Mouse (Mus musculus): ENCODE data around the gene Hecw2. TPM values are rescaled to one million over a fixed set of nuclear protein-coding genes. Genes with fewer than 3 reads are reported as not detected.
A peak's percentile ranks its signal among the peaks of the same experiment; 100 is the strongest.

Hecw2 gene
- polyA plus RNA-seq, 1 experiment from 2014 or later, result 5.7 TPM

DNA sequence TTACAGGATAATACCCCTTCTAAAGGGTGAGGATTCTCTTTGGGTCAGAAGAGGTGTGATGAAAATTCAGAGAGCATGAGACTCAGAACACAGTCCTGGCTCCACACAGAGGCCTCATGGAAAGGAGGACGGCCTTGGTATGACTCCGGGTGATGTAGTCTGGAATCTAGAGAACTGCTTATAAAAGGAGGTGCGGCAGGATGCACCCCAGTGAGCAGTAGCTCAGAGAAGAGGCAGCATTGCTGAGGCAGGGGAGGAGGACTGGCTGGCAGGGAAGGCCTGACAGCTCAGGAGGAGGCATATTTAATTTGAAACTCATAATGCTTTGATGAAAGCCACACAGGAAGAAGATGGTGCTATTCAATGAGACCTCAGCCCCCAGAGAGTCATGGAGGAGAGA, 182.6 kb downstream of the Hecw2 start:
- Histone ChIP-seq H3K9ac (replicated peaks) (no peak overlapping the region), H3K27ac (no peak overlapping the region), H3K9me3 (no peaks in the 10 kb centered on the region), H3K4me3 (replicated peaks) (no peak overlapping the region), H3K36me3 (no peaks in the 10 kb centered on the region), H3K27me3 (no peaks in the 10 kb centered on the region), H3K4me1 (replicated peaks) (no peaks in the 10 kb centered on the region), H3K4me2 (replicated peaks) (no peak overlapping the region)
- WGBS, result 66% methylated on average over 3 of the region's 3 CpGs
- ATAC-seq, result no peak

DNA sequence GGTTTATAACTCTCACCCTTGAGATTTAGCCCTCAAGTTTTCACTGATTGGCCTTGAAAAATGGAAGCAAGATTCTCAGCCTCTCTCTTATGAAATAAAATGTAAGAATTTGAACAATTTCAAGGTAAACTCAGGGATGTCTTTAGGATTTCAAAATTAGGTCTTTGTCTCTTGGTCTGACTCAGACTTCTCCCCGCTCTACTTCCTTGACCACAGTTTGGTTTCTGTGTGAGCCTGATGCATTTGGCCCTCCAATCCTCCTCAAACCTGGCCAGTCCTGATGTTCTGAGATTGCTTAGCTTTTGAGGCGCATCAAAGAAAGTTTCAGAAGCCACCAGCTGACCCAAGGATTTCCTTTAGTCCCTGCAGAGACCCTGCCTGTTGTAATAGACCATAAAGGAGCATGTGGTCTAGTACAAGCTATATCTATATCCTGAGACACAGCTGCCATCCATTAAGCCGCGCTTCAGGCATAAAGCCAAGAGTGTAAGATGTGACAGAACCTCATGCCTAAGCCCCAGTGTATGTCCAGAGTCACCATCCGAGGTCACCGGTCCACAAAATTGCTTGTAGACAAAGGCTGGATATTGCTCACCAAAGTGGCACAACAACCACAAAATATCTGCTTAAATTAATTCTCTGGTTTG, 185.4 kb downstream of the Hecw2 start:
- H3K4me1 ChIP-seq (replicated peaks), result no peaks in the 10 kb centered on the region
- no peak overlapping the region for H3K9ac ChIP-seq (replicated peaks)
- H3K4me3 ChIP-seq (replicated peaks), result no peak overlapping the region

GRCm38 (mm10) chr1:54005860-54006386, 189.0 kb downstream of the Hecw2 start:
- H3K27me3 ChIP-seq, result no peaks in the 10 kb centered on the region
- H3K4me2 ChIP-seq (replicated peaks), result no peak overlapping the region
- no peak for ATAC-seq
- no peaks in the 10 kb centered on the region for H3K4me1 ChIP-seq (replicated peaks)
- H3K9me3 ChIP-seq, result no peaks in the 10 kb centered on the region
- H3K9ac ChIP-seq (replicated peaks), result no peak overlapping the region
- WGBS, result 82% methylated on average over 5 of the region's 5 CpGs
- no peak overlapping the region for H3K4me3 ChIP-seq (replicated peaks)
- no peak overlapping the region for H3K27ac ChIP-seq
- no peaks in the 10 kb centered on the region for H3K36me3 ChIP-seq

More for the DNA sequence above, 185.4 kb downstream of the Hecw2 start:
- Histone ChIP-seq H3K27me3 (no peaks in the 10 kb centered on the region), H3K36me3 (no peaks in the 10 kb centered on the region), H3K9me3 (no peaks in the 10 kb centered on the region), H3K4me2 (replicated peaks) (no peak overlapping the region), H3K27ac (no peak overlapping the region)
- no peak for ATAC-seq
- WGBS, result 97% methylated on average over 6 of the region's 6 CpGs

GRCm38 (mm10) chr1:54003288-54003687, 191.7 kb downstream of the Hecw2 start:
- ATAC-seq, result no peak
- Histone ChIP-seq H3K36me3 (no peaks in the 10 kb centered on the region), H3K9ac (replicated peaks) (no peak overlapping the region), H3K27ac (no peak overlapping the region), H3K27me3 (no peaks in the 10 kb centered on the region), H3K4me1 (replicated peaks) (no peaks in the 10 kb centered on the region), H3K4me2 (replicated peaks) (no peak overlapping the region), H3K9me3 (no peaks in the 10 kb centered on the region), H3K4me3 (replicated peaks) (no peak overlapping the region)
- WGBS, result 85% methylated on average over 3 of the region's 3 CpGs

DNA sequence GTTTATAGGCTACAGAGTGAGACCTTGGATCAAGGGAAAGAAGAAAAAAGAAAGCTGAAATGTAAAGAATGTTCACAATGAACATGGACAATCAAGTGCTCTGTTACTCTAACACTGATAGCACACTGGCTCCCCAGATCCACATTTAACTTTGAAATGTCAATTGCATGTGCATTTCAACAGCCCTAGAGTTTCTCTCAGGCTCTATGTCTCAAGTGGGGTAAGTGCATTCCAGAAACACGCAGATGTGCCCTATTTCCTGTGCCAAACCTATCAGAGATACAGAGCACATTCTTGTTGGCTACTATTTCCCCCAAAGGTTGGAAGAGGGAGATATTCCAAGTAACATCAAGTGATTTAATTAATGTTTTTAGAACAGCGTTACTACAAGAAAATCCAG, 192.9 kb downstream of the Hecw2 start:
- no peaks in the 10 kb centered on the region for H3K4me1 ChIP-seq (replicated peaks)
- no peak overlapping the region for H3K27ac ChIP-seq
- no peaks in the 10 kb centered on the region for H3K36me3 ChIP-seq
- H3K9ac ChIP-seq (replicated peaks), result no peak overlapping the region
- no peaks in the 10 kb centered on the region for H3K9me3 ChIP-seq
- no peaks in the 10 kb centered on the region for H3K27me3 ChIP-seq
- 89% methylated on average over 2 of the region's 2 CpGs for WGBS
- H3K4me3 ChIP-seq (replicated peaks), result no peak overlapping the region
- ATAC-seq, result no peak
- H3K4me2 ChIP-seq (replicated peaks), result no peak overlapping the region

GRCm38 (mm10) chr1:53997239-53997638, 197.7 kb downstream of the Hecw2 start:
- Histone ChIP-seq H3K27ac (no peak overlapping the region), H3K4me1 (replicated peaks) (no peaks in the 10 kb centered on the region), H3K4me3 (replicated peaks) (no peak overlapping the region), H3K36me3 (no peaks in the 10 kb centered on the region), H3K9me3 (no peaks in the 10 kb centered on the region), H3K4me2 (replicated peaks) (no peak overlapping the region), H3K27me3 (no peaks in the 10 kb centered on the region), H3K9ac (replicated peaks) (no peak overlapping the region)
- no peak for ATAC-seq
- WGBS, result 100% methylated on average over 1 of the region's 1 CpGs

GRCm38 (mm10) chr1:53986185-53986892, 208.6 kb downstream of the Hecw2 start:
- H3K27ac ChIP-seq, result no peak overlapping the region
- no peak overlapping the region for H3K4me3 ChIP-seq (replicated peaks)
- no peak overlapping the region for H3K4me2 ChIP-seq (replicated peaks)
- H3K27me3 ChIP-seq, result no peaks in the 10 kb centered on the region
- no peaks in the 10 kb centered on the region for H3K9me3 ChIP-seq
- no peak for ATAC-seq
- WGBS, result 83% methylated on average over 8 of the region's 8 CpGs
- H3K4me1 ChIP-seq (replicated peaks), result no peaks in the 10 kb centered on the region
- no peak overlapping the region for H3K9ac ChIP-seq (replicated peaks)
- H3K36me3 ChIP-seq, result no peaks in the 10 kb centered on the region

DNA sequence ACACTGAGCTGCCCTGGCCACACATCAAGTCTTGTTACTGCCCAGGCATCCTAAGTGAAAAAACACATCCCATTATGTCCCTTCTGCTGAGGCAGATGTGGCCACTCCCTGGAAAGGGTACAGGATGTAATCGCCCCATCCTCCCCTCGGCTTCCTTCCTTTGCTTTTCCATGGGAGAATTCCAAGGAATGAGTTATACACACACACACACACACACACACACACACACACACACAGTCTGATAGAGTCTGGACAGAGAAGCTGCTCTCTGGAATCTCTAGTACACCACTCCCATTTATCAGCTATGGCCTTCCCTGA, 216.5 kb downstream of the Hecw2 start:
- Histone ChIP-seq H3K4me3 (replicated peaks) (no peak overlapping the region), H3K4me2 (replicated peaks) (no peak overlapping the region), H3K9me3 (no peaks in the 10 kb centered on the region), H3K9ac (replicated peaks) (no peak overlapping the region), H3K36me3 (no peaks in the 10 kb centered on the region), H3K27ac (no peak overlapping the region), H3K4me1 (replicated peaks) (no peaks in the 10 kb centered on the region), H3K27me3 (no peaks in the 10 kb centered on the region)
- ATAC-seq, result no peak; the same call in 1 of the 2 replicates
- WGBS, result 89% methylated on average over 2 of the region's 2 CpGs

GRCm38 (mm10) chr1:53977806-53978513, 217.0 kb downstream of the Hecw2 start:
- H3K9me3 ChIP-seq, result no peaks in the 10 kb centered on the region
- no peaks in the 10 kb centered on the region for H3K27me3 ChIP-seq
- ATAC-seq, result peak; percentile 27; the same call in 1 of the 2 replicates
- no peaks in the 10 kb centered on the region for H3K36me3 ChIP-seq
- no peaks in the 10 kb centered on the region for H3K4me1 ChIP-seq (replicated peaks)
- no peak overlapping the region for H3K4me3 ChIP-seq (replicated peaks)
- no peak overlapping the region for H3K27ac ChIP-seq
- H3K9ac ChIP-seq (replicated peaks), result no peak overlapping the region
- WGBS, result 90% methylated on average over 8 of the region's 8 CpGs
- no peak overlapping the region for H3K4me2 ChIP-seq (replicated peaks)

DNA sequence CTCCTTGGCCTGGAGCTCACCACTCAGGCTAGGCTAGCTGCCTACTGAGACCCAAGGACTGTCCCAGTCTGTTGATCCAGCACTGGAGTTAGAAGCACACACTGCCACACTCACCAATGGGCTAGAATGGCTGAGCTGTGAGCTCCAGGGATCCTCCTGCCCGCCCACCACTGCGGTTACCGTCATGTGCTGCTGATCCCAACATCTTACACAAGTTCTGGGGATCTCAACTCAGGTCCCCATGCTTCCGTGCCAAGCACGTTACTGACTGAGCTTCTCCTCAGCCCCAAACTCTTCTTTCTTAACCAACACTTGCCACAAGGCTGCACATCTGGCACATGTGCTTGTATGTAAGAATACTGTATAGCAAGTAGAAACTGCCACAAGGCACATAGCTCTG, 218.2 kb downstream of the Hecw2 start:
- no peak for ATAC-seq
- H3K4me1 ChIP-seq (replicated peaks), result no peaks in the 10 kb centered on the region
- no peak overlapping the region for H3K4me3 ChIP-seq (replicated peaks)
- no peaks in the 10 kb centered on the region for H3K36me3 ChIP-seq
- no peak overlapping the region for H3K4me2 ChIP-seq (replicated peaks)
- no peaks in the 10 kb centered on the region for H3K27me3 ChIP-seq
- no peaks in the 10 kb centered on the region for H3K9me3 ChIP-seq
- H3K9ac ChIP-seq (replicated peaks), result no peak overlapping the region
- no peak overlapping the region for H3K27ac ChIP-seq
- 92% methylated on average over 5 of the region's 5 CpGs for WGBS

DNA sequence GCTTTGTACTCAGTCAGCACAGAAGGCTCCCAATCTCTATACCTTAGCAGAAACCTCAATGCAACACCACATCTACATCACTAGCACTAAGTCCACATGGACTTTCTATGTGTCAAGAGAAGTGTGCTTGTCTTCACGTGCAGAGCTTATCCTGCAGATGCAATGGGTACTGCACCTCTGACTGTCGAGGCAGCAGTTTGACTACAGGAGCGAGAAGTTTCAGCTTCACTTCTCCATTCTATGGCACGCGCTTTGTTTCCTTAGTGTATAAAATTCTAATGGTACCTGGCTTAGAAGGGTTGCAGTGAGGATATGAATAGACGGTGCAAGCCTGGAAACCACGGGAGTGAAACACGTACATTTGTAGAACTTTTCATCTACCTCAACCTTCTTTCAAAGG, 218.9 kb downstream of the Hecw2 start:
- no peak overlapping the region for H3K27ac ChIP-seq
- no peaks in the 10 kb centered on the region for H3K36me3 ChIP-seq
- WGBS, result 88% methylated on average over 8 of the region's 8 CpGs
- no peak for ATAC-seq
- H3K4me2 ChIP-seq (replicated peaks), result no peak overlapping the region
- H3K9me3 ChIP-seq, result no peaks in the 10 kb centered on the region
- H3K4me3 ChIP-seq (replicated peaks), result no peak overlapping the region
- no peaks in the 10 kb centered on the region for H3K4me1 ChIP-seq (replicated peaks)
- no peaks in the 10 kb centered on the region for H3K27me3 ChIP-seq
- no peak overlapping the region for H3K9ac ChIP-seq (replicated peaks)

GRCm38 (mm10) chr1:53974941-53975340, 220.0 kb downstream of the Hecw2 start:
- no peak overlapping the region for H3K4me2 ChIP-seq (replicated peaks)
- H3K9ac ChIP-seq (replicated peaks), result no peak overlapping the region
- H3K9me3 ChIP-seq, result no peaks in the 10 kb centered on the region
- H3K27ac ChIP-seq, result no peak overlapping the region
- H3K36me3 ChIP-seq, result no peaks in the 10 kb centered on the region
- H3K4me1 ChIP-seq (replicated peaks), result no peaks in the 10 kb centered on the region
- no peak for ATAC-seq
- 78% methylated on average over 5 of the region's 5 CpGs for WGBS
- no peak overlapping the region for H3K4me3 ChIP-seq (replicated peaks)
- no peaks in the 10 kb centered on the region for H3K27me3 ChIP-seq

All from midbrain, embryonic 13.5 days (tissue).